Mouse (Mus musculus) stomach, postnatal 0 days (tissue): ENCODE measurements at regions not wholly inside any gene's neighbourhood (a gene's known extent, or its start where the extent isn't known, plus 50 kb on each side); places are given as distances from the start of the nearest gene placed in this dataset.

Experiments
- ATAC-seq: fragments of 200-750 bp; cut with Nextera tagmentation; 2 replicates; pipeline ENCODE4 v1.8.0; 2017; ENCODE audit not compliant: low FRiP score, low TSS enrichment
- DNase-seq: peaks from one replicate; pipeline ENCODE4 v3.0.0-alpha.2; 2016; ENCODE audit warnings: low spot score
- H3K27ac ChIP-seq: fragments of 300-500 bp; sonication (generic); replicated peaks from 2 replicates; pipeline ENCODE4 v1.5.1; 2014; ENCODE audit warnings: mild to moderate bottlenecking, control low read depth
- H3K27me3 ChIP-seq: fragments of 300-500 bp; sonication (generic); 2 replicates; pipeline ENCODE4 v1.6.1; 2014; ENCODE audit warnings: low read length; ENCODE audit not compliant: control insufficient read depth, insufficient read depth
- H3K36me3 ChIP-seq: fragments of 300-500 bp; sonication (generic); 2 replicates; pipeline ENCODE4 v1.6.1; 2014; ENCODE audit warnings: low read length, mixed read lengths; ENCODE audit not compliant: control insufficient read depth, insufficient read depth
- H3K4me1 ChIP-seq: fragments of 300-500 bp; sonication (generic); replicated peaks from 2 replicates; pipeline ENCODE4 v1.6.1; 2014; ENCODE audit warnings: antibody characterized with exemption; ENCODE audit not compliant: control insufficient read depth, insufficient read depth
- H3K4me2 ChIP-seq: fragments of 300-500 bp; sonication (generic); replicated peaks from 2 replicates; pipeline ENCODE4 v1.6.1; 2014; ENCODE audit warnings: low read depth, mild to moderate bottlenecking, control low read depth, moderate library complexity
- H3K4me3 ChIP-seq: fragments of 300-500 bp; sonication (generic); 2 replicates; pipeline ENCODE4 v1.5.1; 2014; ENCODE audit warnings: low read depth, low read length, control low read depth
- H3K9ac ChIP-seq: fragments of 300-500 bp; sonication (generic); 2 replicates; pipeline ENCODE4 v1.6.1; 2014; ENCODE audit warnings: mild to moderate bottlenecking, low read length, control low read depth, mixed read lengths
- H3K9me3 ChIP-seq: fragments of 300-500 bp; sonication (generic); 2 replicates; pipeline ENCODE4 v1.6.1; 2016; ENCODE audit warnings: low read length; ENCODE audit not compliant: control insufficient read depth
- CTCF ChIP-seq: IDR thresholded peaks from 2 replicates; pipeline ENCODE4 v1.5.1; 2016; ENCODE audit warnings: antibody characterized with exemption, low read depth, mild to moderate bottlenecking, moderate library complexity
- EP300 ChIP-seq: optimal IDR thresholded peaks from 2 replicates; pipeline ENCODE3; 2016; ENCODE audit warnings: antibody characterized with exemption
- WGBS: fragments of 180-500 bp; shearing (Covaris S2); extraction: QIAGEN DNeasy Blood & Tissue Kit; methylation state at CpG from one replicate; pipeline ENCODE4 v1.1.7; 2014; 5-methylcytosine and 5-hydroxymethylcytosine counted together

DNA sequence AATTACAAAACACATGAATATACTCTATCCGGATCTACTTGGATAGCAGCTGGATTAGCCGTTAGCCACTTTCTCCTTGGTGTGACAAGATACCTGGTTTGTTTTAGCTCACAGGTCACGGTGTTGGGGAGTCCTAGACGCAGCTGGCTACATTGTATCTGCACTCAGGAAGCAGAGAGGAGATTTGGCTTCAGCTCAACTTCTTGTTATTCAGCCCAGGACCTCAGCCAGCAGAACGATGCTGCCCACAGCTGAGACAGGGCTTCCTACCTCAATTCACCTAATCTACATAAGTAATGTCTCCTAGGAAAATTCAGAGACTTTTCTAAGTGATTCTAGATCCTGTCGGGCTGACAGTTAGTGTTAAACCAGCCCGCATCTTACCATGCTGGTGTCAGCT lies 289.4 kb downstream of the 3100002H09Rik start:
- no peak for ATAC-seq
- Histone ChIP-seq H3K27ac (no peak overlapping the region), H3K4me3 (no peak overlapping the region), H3K9ac (no peak overlapping the region), H3K36me3 (no peaks in the 10 kb centered on the region), H3K27me3 (no peaks in the 10 kb centered on the region), H3K4me2 (no peak overlapping the region), H3K4me1 (no peaks in the 10 kb centered on the region), H3K9me3 (no peaks in the 10 kb centered on the region)
- 57% methylated on average over 7 of the region's 7 CpGs for WGBS
- TF ChIP-seq EP300 (no peak), CTCF (no peak)
- no peak for DNase-seq

DNA sequence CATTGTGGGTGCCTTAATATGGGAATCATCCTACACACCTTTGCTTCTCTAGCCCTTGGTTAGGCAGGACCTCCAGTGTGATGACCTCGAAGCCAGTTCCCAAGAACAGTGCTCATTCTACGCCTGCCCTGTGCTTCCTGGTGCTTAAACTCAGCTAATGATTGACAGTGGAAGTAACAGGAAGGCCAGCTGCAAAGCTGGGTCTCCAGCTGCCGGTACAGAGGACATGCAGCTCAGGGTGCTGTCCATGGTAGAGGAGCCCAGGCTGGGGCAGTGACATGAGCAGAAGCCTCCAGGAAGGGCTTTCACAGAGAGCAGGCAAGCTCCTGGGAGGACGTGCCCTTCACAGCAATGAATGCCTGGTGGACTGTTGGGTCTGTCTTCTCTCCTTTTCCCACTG lies 293.6 kb downstream of the 3100002H09Rik start:
- Histone ChIP-seq H3K4me1 (no peaks in the 10 kb centered on the region), H3K27ac (no peak overlapping the region), H3K9me3 (no peaks in the 10 kb centered on the region), H3K36me3 (no peaks in the 10 kb centered on the region), H3K4me2 (no peak overlapping the region), H3K9ac (no peak overlapping the region), H3K4me3 (no peak overlapping the region), H3K27me3 (no peaks in the 10 kb centered on the region)
- TF ChIP-seq EP300 (no peak), CTCF (no peak)
- DNase-seq (peak; percentile 34), ATAC-seq (no peak)
- 13% methylated on average over 4 of the region's 4 CpGs for WGBS

DNA sequence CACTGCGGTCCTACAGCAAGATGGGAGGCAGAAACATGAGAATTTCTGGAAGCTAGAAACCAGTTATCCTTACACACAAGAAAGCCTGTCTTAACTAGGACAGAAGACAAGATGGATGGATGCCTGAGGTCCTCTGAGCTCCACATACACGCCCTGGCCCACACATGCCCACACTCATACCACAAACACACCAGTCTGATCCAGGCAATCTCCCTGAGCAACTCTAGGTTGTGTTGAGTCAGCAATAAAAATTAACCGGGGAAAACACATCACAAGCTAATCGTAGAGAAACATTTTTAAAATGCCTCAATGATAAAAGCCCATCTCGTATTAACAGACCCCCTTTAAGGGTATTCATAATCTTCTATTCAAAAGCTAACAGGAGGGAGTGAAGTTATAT lies 298.9 kb downstream of the 3100002H09Rik start:
- no peak for TF ChIP-seq CTCF
- 63% methylated on average over 5 of the region's 5 CpGs for WGBS

DNA sequence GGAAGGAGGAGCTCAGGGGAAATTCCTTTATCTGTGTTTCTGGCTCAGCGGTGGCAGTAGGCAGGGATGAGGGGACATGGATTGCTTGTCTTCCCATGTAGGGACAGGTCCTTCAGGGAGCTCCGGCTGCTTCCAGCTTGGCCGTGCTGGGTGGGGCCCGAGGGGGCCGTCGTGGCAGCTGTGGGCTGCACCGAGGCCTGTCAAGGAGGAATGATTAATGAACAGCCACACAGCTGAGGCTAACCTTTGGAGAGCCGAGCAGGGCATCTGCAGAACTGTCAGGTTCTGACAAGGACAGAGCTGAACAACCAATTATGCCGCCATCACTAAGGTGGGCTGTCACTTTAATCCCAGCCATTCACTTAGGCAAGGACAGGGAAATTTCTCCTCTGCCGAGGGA lies 300.0 kb downstream of the 3100002H09Rik start:
- TF ChIP-seq EP300 (no peak), CTCF (no peak)
- DNase-seq (no peak), ATAC-seq (no peak)
- Histone ChIP-seq H3K36me3 (no peaks in the 10 kb centered on the region), H3K4me1 (no peaks in the 10 kb centered on the region), H3K27ac (no peak overlapping the region), H3K9ac (no peak overlapping the region), H3K9me3 (no peaks in the 10 kb centered on the region), H3K27me3 (no peaks in the 10 kb centered on the region), H3K4me2 (no peak overlapping the region), H3K4me3 (no peak overlapping the region)
- WGBS: 3% methylated on average over 10 of the region's 10 CpGs

More for the DNA sequence above, 298.9 kb downstream of the 3100002H09Rik start:
- Histone ChIP-seq H3K9ac (no peak overlapping the region), H3K4me2 (no peak overlapping the region), H3K4me3 (no peak overlapping the region), H3K36me3 (no peaks in the 10 kb centered on the region), H3K27ac (no peak overlapping the region), H3K9me3 (no peaks in the 10 kb centered on the region), H3K27me3 (no peaks in the 10 kb centered on the region), H3K4me1 (no peaks in the 10 kb centered on the region)
- DNase-seq (no peak), ATAC-seq (no peak)

DNA sequence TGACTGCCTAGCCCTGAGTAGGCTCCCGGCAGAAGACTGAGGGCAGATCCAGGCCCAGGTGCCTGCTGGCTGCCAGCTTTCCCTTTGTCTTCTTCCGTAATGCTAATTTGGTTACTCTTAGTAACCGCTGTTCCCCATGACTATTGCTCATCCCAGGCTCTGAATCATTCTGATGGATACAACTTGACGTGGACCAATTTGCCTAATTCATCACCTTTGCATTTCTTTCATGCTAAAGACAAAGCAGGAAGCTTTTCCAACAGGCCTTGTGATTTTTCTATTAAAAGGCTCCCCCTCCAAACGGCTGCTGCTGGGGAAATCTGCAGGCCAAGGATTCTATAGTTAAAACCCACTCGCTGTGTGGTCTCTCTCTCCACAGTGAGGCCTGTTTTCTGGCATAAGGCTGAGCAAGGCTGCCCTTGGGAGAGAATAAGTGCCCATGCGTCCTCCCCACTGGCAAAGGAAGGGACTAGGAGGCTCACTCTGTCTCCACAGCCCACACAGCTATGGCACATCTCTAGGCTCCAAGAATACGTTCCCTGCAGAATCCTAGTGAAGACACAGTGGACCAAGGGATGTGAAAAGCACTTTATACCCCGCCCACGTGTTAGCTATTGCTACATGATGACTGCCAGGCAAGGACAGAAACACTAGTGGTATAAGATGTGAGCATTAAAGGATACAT lies 304.6 kb downstream of the 3100002H09Rik start:
- TF ChIP-seq EP300: no peak
- no peak for TF ChIP-seq CTCF
- no peak for DNase-seq
- no peaks in the 10 kb centered on the region for H3K36me3 ChIP-seq
- WGBS: 73% methylated on average over 10 of the region's 10 CpGs
- H3K27ac ChIP-seq: no peak overlapping the region
- no peak overlapping the region for H3K4me2 ChIP-seq
- no peaks in the 10 kb centered on the region for H3K9me3 ChIP-seq
- H3K4me1 ChIP-seq: no peaks in the 10 kb centered on the region
- H3K4me3 ChIP-seq: no peak overlapping the region
- ATAC-seq: no peak
- no peaks in the 10 kb centered on the region for H3K27me3 ChIP-seq
- no peak overlapping the region for H3K9ac ChIP-seq

DNA sequence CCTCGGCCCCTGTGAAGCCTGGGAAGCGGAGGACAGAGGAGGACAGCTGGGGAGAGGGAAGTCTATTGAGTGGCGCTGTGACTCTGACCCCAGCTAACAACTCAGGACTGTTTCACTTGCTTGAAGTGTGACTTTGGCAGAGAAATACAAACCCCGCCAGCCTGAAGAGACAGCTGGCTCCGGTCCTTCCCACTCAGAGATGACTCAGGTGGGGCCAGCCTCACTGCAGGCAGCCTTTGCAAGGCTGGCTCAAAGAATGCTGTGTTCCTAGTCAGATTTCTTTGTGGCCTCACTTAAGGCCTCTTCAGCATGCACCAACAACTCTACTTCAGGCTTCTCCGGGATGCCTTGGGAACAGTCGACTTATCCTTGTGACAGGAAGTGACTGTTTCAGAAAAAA lies 307.7 kb downstream of the 3100002H09Rik start:
- H3K4me2 ChIP-seq: no peak overlapping the region
- no peak overlapping the region for H3K9ac ChIP-seq
- H3K27ac ChIP-seq: no peak overlapping the region
- ATAC-seq: no peak
- no peak overlapping the region for H3K4me3 ChIP-seq
- H3K4me1 ChIP-seq: no peaks in the 10 kb centered on the region
- no peak for DNase-seq
- no peaks in the 10 kb centered on the region for H3K9me3 ChIP-seq
- H3K27me3 ChIP-seq: no peaks in the 10 kb centered on the region
- WGBS: 54% methylated on average over 7 of the region's 7 CpGs
- H3K36me3 ChIP-seq: no peaks in the 10 kb centered on the region
- no peak for TF ChIP-seq EP300
